Mouse (Mus musculus) myocyte (in vitro differentiated cells): ENCODE measurements around the gene Hspb7. TPM values are rescaled to one million over a fixed set of nuclear protein-coding genes. Genes with fewer than 3 reads are reported as not detected.

Experiments used
- H3K27me3 ChIP-seq: one replicate; pipeline ENCODE4 v1.6.1; 2011; ENCODE audit not compliant: control insufficient read depth, insufficient read depth, insufficient read length
- H3K36me3 ChIP-seq: one replicate; pipeline ENCODE4 v1.6.1; 2011; ENCODE audit not compliant: control insufficient read depth, insufficient read depth
- H3K4me2 ChIP-seq: one replicate; pipeline ENCODE4 v1.6.1; 2011; ENCODE audit warnings: low read depth, control low read depth
- H3K4me3 ChIP-seq: one replicate; pipeline ENCODE4 v1.5.1; 2011; ENCODE audit warnings: mild to moderate bottlenecking, control low read depth, moderate library complexity
- H3K79me2 ChIP-seq: one replicate; pipeline ENCODE4 v1.6.1; 2011; ENCODE audit not compliant: control insufficient read depth, insufficient read depth
- H3ac ChIP-seq: one replicate; pipeline ENCODE4 v1.6.1; 2011; ENCODE audit not compliant: control insufficient read depth, insufficient read length
- CEBPB ChIP-seq: IDR thresholded peaks from 2 replicates; pipeline ENCODE4 v1.6.1; 2011; ENCODE audit warnings: mild to moderate bottlenecking, moderate library complexity; ENCODE audit not compliant: poor library complexity, insufficient read depth, severe bottlenecking
- E2F4 ChIP-seq: IDR thresholded peaks from one replicate; pipeline ENCODE4 v1.6.1; 2011; ENCODE audit warnings: mild to moderate bottlenecking, control low read depth, moderate library complexity; ENCODE audit not compliant: insufficient read depth
- MAX ChIP-seq: IDR thresholded peaks from one replicate; pipeline ENCODE4 v1.6.1; 2011; ENCODE audit warnings: low read depth, mild to moderate bottlenecking, control low read depth
- MYOD1 ChIP-seq, 3 experiments: IDR thresholded peaks; one replicate each; pipeline ENCODE4 v1.6.1; 2011; ENCODE audit warnings: control low read depth in 2 of 3, low read depth in 2 of 3, mild to moderate bottlenecking in 2 of 3, moderate library complexity in 1 of 3; ENCODE audit not compliant: insufficient read length in 2 of 3, control insufficient read depth in 1 of 3
- MYOG ChIP-seq, 3 experiments: IDR thresholded peaks; one replicate each; pipeline ENCODE4 v1.6.1; 2011; ENCODE audit warnings: control low read depth in 2 of 3, low read depth in 2 of 3, mild to moderate bottlenecking in 2 of 3; ENCODE audit not compliant: insufficient read length in 2 of 3, control insufficient read depth in 1 of 3, insufficient read depth in 1 of 3
- POLR2A ChIP-seq: IDR thresholded peaks from one replicate; pipeline ENCODE4 v1.6.1; 2011; ENCODE audit warnings: low read depth, mild to moderate bottlenecking, control low read depth, moderate library complexity; ENCODE audit not compliant: insufficient read length
- POLR2AphosphoS2 ChIP-seq: IDR thresholded peaks from one replicate; pipeline ENCODE4 v1.6.1; 2011; ENCODE audit warnings: low read depth, control low read depth; ENCODE audit not compliant: insufficient read length
- REST ChIP-seq: IDR thresholded peaks from one replicate; pipeline ENCODE4 v1.6.1; 2011; ENCODE audit warnings: mild to moderate bottlenecking, control low read depth, moderate library complexity; ENCODE audit not compliant: insufficient read depth, insufficient read length
- SRF ChIP-seq: IDR thresholded peaks from one replicate; pipeline ENCODE4 v1.6.1; 2011; ENCODE audit warnings: low read depth; ENCODE audit not compliant: control insufficient read depth, insufficient read length
- TCF12 ChIP-seq: IDR thresholded peaks from one replicate; pipeline ENCODE4 v1.6.1; 2011; ENCODE audit warnings: mild to moderate bottlenecking, control low read depth; ENCODE audit not compliant: poor library complexity, insufficient read depth, severe bottlenecking
- TCF3 ChIP-seq: IDR thresholded peaks from one replicate; pipeline ENCODE4 v1.6.1; 2011; ENCODE audit warnings: low read depth, control low read depth; ENCODE audit not compliant: insufficient read length
- USF1 ChIP-seq: IDR thresholded peaks from one replicate; pipeline ENCODE4 v1.6.1; 2011; ENCODE audit warnings: low read depth, mild to moderate bottlenecking, control low read depth, moderate library complexity
- polyA plus RNA-seq: library from polyadenylated mRNA; unstranded; fragments of >200 nt; fragmentation: generic; extraction: Trizol; gene quantifications from one replicate; pipeline ENCODE4 v1.2.1, GENCODE M21; 2012; ENCODE audit warnings: missing spikeins

Gene Hspb7
- polyA plus RNA-seq, 1 experiment: 31.1 TPM

DNA sequence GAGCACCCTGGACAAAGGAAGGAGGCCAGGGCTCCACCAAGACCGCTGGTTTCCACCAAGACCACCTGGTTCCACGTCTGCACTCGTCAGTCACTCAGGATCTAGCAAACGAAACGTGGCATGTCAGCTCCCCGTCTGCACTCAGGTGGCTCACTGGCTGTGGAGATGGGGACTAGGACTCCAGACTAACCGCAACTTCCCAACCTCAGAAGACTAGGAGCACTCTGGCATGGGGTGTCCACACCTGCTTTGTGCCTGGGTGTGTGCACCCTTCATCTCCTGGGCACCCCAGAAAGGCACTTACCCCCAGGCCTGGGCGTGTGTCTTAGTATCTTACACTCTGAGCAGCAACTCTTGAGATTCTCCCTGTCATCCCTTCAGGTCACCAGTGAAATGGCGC, 39.2 kb downstream of the Hspb7 start:
- Histone ChIP-seq H3K27me3 (no peaks in the 10 kb centered on the region), H3K4me3 (no peak overlapping the region), H3K79me2 (peaks cover 26% of the 10 kb centered on the region), H3K4me2 (no peak overlapping the region), H3K36me3 (peaks cover 6% of the 10 kb centered on the region), H3ac (no peak overlapping the region)
- TF ChIP-seq USF1 (no peak), TCF3 (no peak), POLR2AphosphoS2 (no peak)

DNA sequence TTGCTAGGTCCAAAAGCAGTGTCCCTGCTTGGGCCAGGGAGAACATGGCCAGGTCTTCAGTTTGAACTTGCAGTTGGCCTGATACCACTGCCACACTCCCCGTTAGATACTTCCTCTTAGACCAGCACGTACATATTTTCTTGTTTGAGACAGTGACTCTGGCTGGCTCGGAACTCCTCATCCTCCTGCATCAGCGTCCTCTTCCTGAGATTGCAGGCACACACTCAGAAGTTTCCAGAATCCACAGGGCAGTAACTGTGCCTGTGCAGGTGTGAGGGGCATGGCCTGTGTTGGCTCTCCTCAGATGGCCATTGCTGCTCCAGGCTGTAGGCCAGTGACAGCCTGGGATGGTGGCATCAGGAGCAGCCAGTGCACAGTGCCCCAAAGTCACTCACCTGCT, 39.9 kb downstream of the Hspb7 start:
- Histone ChIP-seq H3K4me2 (no peak overlapping the region), H3K79me2 (peaks cover 19% of the 10 kb centered on the region), H3K36me3 (peaks cover 6% of the 10 kb centered on the region), H3K4me3 (no peak overlapping the region), H3ac (no peak overlapping the region), H3K27me3 (no peaks in the 10 kb centered on the region)
- TF ChIP-seq E2F4 (no peak), MAX (no peak), SRF (no peak), CEBPB (no peak), MYOG (IDR thresholded peaks at IDR 0.05; ENCODE audit: control insufficient read depth in 1 of 3, insufficient read depth in 1 of 3, insufficient read length in 2 of 3, low read depth in 2 of 3) (no peak), POLR2A (no peak), POLR2AphosphoS2 (no peak), REST (no peak), TCF12 (no peak), TCF3 (no peak), USF1 (no peak), MYOD1 (IDR thresholded peaks at IDR 0.05; ENCODE audit: control insufficient read depth in 1 of 3, insufficient read length in 2 of 3, low read depth in 2 of 3) (no peak)

DNA sequence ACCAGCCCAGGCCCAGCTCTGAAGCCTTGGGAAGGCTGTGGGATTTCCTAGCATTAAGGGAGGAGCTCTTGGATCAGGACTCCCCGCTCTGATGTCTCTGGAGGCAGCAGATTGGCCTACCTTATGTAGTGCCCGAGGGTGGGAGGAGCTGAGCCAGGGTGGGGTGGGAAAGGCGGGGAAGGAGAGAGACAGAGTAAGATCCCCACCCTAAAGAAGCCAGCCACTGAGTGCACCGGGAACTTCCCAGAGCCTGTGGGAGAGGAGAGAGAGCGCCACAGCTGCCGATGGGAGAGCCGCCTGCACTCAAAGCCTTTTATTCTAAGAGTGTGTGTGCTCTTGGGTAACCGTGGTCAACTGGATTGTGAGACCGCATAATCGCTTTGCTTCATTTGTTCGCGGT, 40.5 kb downstream of the Hspb7 start:
- Histone ChIP-seq H3K4me2 (peak overlapping the region; percentile 1), H3K27me3 (no peaks in the 10 kb centered on the region), H3K36me3 (peaks cover 6% of the 10 kb centered on the region), H3ac (no peak overlapping the region), H3K79me2 (peaks cover 14% of the 10 kb centered on the region), H3K4me3 (no peak overlapping the region)
- TF ChIP-seq REST (no peak), MYOD1 (IDR thresholded peaks at IDR 0.05; ENCODE audit: control insufficient read depth in 1 of 3, insufficient read length in 2 of 3, low read depth in 2 of 3) (peak in 1 of 3 experiments; percentile 14), MYOG (IDR thresholded peaks at IDR 0.05; ENCODE audit: control insufficient read depth in 1 of 3, insufficient read depth in 1 of 3, insufficient read length in 2 of 3, low read depth in 2 of 3) (peak in 2 of 3 experiments; percentile 28 to 48)

DNA sequence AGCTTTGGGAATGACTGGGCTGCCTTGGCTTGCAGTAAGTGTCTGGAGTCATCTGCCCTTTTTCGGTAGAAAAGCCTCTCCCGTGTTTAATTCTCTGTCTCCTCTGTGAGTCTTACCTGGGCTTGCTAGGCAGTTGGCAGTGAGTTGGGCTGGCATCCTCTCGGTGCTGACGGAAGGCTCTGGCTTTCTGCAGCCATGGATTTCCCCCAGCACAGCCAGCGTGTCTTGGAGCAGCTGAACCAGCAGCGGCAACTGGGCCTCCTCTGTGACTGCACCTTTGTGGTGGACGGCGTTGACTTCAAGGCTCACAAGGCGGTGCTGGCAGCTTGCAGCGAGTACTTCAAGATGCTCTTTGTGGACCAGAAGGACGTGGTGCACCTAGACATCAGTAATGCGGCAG, 41.0 kb downstream of the Hspb7 start:
- Histone ChIP-seq H3K79me2 (peaks cover 9% of the 10 kb centered on the region), H3K36me3 (peaks cover 6% of the 10 kb centered on the region), H3K4me2 (peak overlapping the region; percentile 1), H3K27me3 (no peaks in the 10 kb centered on the region), H3K4me3 (no peak overlapping the region), H3ac (no peak overlapping the region)
- no peak for TF ChIP-seq E2F4
- no peak for TF ChIP-seq TCF12
- no peak for TF ChIP-seq TCF3
- TF ChIP-seq SRF: no peak

DNA sequence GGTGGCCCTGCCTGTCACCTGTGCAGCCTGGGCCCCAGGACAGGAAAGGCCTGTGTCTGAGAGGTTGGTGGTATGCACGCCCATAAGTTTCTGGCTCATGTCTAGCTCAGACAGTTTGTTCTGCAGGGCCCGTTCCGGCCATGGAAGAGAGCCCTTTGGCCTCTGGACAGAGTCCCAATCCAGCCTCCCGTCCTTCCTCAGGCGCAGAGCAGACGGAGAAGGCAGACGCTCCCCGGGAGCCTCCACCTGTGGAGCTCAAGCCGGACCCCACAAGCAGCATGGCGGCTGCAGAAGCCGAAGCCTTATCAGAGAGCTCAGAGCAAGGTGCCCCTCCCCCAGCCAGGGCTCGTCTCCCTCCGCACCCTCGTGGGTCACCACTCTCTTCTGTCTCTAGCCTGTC, 42.9 kb downstream of the Hspb7 start:
- TF ChIP-seq E2F4 (no peak), USF1 (no peak), MAX (no peak), CEBPB (no peak), POLR2A (no peak), MYOD1 (IDR thresholded peaks at IDR 0.05; ENCODE audit: control insufficient read depth in 1 of 3, insufficient read length in 2 of 3, low read depth in 2 of 3) (no peak), POLR2AphosphoS2 (no peak), SRF (no peak), REST (no peak), TCF3 (no peak), TCF12 (no peak), MYOG (IDR thresholded peaks at IDR 0.05; ENCODE audit: control insufficient read depth in 1 of 3, insufficient read depth in 1 of 3, insufficient read length in 2 of 3, low read depth in 2 of 3) (no peak)
- Histone ChIP-seq H3K4me3 (no peak overlapping the region), H3ac (no peak overlapping the region), H3K36me3 (peaks cover 6% of the 10 kb centered on the region), H3K79me2 (peaks cover 8% of the 10 kb centered on the region), H3K27me3 (no peaks in the 10 kb centered on the region), H3K4me2 (no peak overlapping the region)
